Mouse (Mus musculus) C2C12 (cell line): ENCODE data around the gene Usp20.

Experiments used
- CEBPB ChIP-seq: IDR thresholded peaks from one replicate; pipeline ENCODE4 v1.6.1; 2011; ENCODE audit warnings: low read depth, mild to moderate bottlenecking, control low read depth, moderate library complexity
- CTCF ChIP-seq: IDR thresholded peaks from one replicate; pipeline ENCODE4 v1.5.1; 2011; ENCODE audit not compliant: control insufficient read depth, insufficient read depth, insufficient read length
- FOSL1 ChIP-seq: IDR thresholded peaks from one replicate; pipeline ENCODE4 v1.8.0; 2011; ENCODE audit warnings: mild to moderate bottlenecking, low read length; ENCODE audit not compliant: poor library complexity, insufficient read depth, severe bottlenecking
- MAX ChIP-seq: IDR thresholded peaks from one replicate; pipeline ENCODE4 v1.6.1; 2011; ENCODE audit warnings: mild to moderate bottlenecking, control low read depth
- MYOD1 ChIP-seq: IDR thresholded peaks from one replicate; pipeline ENCODE4 v1.6.1; 2011; ENCODE audit warnings: low read depth; ENCODE audit not compliant: control insufficient read depth, insufficient read length
- MYOG ChIP-seq: IDR thresholded peaks from one replicate; pipeline ENCODE4 v1.6.1; 2011; ENCODE audit not compliant: control insufficient read depth, insufficient read length; ENCODE audit errors: extremely low read depth
- USF1 ChIP-seq: IDR thresholded peaks from one replicate; pipeline ENCODE4 v1.6.1; 2011; ENCODE audit warnings: low read depth, mild to moderate bottlenecking, control low read depth, moderate library complexity

DNA sequence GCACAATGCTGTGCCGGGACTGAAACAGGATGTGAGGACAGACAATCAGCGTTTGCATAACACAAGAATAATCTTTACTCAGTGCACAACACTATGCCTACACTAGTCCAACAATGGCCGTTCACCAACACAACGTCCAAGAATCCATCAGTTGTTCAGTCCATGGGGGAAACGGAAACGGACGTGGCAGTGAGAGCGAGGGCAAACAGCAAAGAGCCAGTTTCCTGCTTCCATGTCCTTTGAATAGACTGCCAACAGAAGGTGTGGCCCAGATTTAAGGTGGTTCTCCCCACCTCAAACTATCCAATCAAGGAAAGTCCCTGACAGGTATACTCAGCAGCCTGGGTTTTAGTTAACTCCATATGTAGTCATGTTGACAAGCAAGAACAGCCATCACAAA, 44.3 kb upstream of the Usp20 start:
- TF ChIP-seq MAX (no peak), MYOD1 (no peak), CTCF (no peak), USF1 (no peak), CEBPB (no peak), MYOG (no peak), FOSL1 (no peak)
